Mouse (Mus musculus): ENCODE data around the gene Arhgef28.

Arhgef28 gene

GRCm38 (mm10) chr13:98183157-98183878 lies 22.9 kb downstream of the Arhgef28 start:
- no peak for DNase-seq (ENCODE audit: low spot score in 2 of 2)

- DNase-seq (ENCODE audit: low spot score in 2 of 2), result no peak
These were observed 23.9 kb downstream of the Arhgef28 start for GRCm38 (mm10) chr13:98182330-98182729.

DNA sequence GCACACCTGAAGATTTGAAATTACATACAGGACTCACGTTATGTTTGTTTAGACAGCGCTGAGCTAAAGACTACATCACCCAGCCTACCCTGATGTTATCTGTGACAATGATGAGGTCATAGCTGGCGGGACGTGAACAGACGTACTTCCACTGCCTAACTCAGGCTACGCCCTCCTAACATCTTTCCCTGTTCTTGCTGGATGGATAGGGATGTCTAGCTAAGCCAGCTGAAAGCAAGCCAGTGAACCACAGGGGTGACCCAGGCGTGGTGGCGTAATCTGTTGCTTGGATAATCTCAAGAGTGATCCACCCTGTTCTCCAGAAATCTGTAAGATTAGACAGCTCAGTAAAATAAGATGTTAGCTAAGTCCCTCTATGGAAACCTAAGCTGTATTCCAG lies 25.6 kb downstream of the Arhgef28 start:
- no peak for DNase-seq (ENCODE audit: low spot score in 2 of 2)

- DNase-seq (ENCODE audit: low spot score in 2 of 2), result no peak
These were observed 30.8 kb downstream of the Arhgef28 start for GRCm38 (mm10) chr13:98175323-98176007.

DNA sequence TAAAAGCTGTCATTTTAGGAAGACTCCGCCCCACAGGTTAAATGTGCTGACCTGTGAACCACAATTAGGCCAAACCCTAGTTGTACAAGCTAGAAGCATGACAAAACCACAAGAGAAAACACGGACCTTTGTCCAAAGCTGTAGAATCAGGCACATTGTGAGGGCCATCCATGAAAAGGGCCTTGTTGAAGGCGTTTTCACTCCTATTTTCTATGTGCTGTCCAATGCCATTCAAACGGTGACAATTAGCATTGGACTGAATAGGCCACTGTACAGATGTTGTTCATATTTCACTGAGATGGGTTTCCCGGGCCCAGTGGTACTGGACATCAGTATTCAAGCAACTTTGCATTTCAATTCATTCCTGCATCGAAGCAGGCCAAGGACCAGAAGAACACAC lies 33.2 kb downstream of the Arhgef28 start:
- DNase-seq (ENCODE audit: low spot score in 2 of 2), result no peak

GRCm38 (mm10) chr13:98172365-98172764 lies 33.9 kb downstream of the Arhgef28 start:
- DNase-seq (ENCODE audit: low spot score in 2 of 2), result no peak

- no peak for DNase-seq (ENCODE audit: low spot score in 2 of 2)
These were observed 34.5 kb downstream of the Arhgef28 start for GRCm38 (mm10) chr13:98171706-98172105.

GRCm38 (mm10) chr13:98171257-98171656 lies 35.0 kb downstream of the Arhgef28 start:
- no peak for DNase-seq (ENCODE audit: low spot score in 2 of 2)

DNA sequence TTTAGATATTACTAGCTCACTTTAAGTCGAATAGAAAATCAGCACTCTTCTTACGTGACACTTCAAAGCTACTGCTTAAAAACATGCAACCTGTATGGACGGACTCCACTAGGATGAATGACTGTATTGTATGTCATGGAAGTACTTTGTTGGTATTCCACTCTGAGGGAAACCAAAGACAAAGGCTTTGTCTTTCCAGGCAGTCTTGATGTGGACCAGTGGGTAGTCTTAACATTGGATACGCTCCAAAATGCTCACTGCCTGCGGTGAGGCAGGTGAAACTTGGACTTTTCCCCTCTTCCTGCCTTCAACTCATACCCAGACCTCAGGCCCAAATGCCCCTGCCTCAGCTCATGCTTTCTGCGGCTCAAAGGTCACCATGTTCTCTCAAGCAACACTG lies 41.4 kb downstream of the Arhgef28 start:
- DNase-seq (ENCODE audit: low spot score in 2 of 2), result no peak

- DNase-seq (ENCODE audit: low spot score in 2 of 2), result no peak
These were observed 44.7 kb downstream of the Arhgef28 start for GRCm38 (mm10) chr13:98161496-98161895.

GRCm38 (mm10) chr13:98156656-98157055 lies 49.6 kb downstream of the Arhgef28 start:
- no peak for DNase-seq (ENCODE audit: low spot score in 2 of 2)

DNA sequence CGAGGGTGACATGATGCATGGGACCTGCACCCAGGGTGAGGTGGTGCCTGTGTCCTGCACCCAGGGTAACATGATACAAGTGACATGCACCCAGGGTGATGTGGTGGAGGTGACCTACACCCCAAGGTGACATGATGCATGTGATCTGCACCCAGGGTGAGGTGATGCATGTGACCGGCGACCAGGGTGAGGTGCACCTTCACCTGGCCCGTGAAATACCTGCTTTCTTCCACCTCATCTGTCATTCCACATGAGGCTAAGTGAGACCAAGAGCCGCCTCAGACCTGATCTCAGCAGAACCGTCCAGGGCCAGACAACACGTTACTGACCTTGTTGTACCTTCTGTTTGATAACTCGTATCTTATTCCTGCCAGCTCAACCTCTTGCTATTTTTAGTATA lies 53.5 kb downstream of the Arhgef28 start:
- no peak for DNase-seq (ENCODE audit: low spot score in 2 of 2)

DNA sequence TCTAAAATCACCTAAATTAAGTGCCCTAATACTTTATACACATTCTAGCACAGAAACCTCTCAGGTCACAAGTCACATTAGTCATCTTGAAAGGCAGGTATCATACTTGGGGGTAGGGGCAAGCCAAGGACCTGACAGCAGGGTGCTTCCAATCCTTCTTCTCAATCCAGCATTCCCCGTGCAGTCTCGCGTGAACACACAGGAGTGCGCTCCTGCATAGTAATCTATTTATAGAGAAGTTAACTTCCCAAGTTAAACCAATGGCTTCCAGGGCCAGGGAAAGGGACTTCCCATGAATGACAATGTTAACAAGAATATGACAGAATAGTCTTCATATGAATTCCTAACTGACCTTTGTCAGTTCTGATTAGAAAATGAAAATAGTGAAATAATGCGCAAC lies 58.7 kb downstream of the Arhgef28 start:
- no peak for DNase-seq (ENCODE audit: low spot score in 2 of 2)

GRCm38 (mm10) chr13:98146573-98147160 lies 59.6 kb downstream of the Arhgef28 start:
- no peak for DNase-seq (ENCODE audit: low spot score in 2 of 2)

GRCm38 (mm10) chr13:98145310-98145709 lies 60.9 kb downstream of the Arhgef28 start:
- no peak for DNase-seq (ENCODE audit: low spot score in 2 of 2)

DNA sequence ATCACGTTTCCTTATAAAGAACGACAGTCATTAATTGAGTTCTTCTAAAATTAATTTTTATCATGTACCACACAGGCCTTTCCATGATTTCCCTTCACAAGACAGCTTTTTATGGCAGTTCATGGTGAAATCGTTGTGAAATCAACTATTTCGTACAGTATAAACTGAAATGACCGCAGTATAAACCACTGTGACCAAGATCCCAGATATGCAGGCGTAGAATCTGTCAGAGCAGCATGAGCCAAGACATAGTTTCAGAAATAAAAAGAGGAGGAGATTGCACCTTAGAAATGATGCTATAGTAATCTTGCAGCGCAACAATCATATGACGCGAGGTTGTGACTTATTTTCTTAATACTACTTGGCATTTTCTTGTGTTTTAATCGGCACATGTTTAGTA lies 63.2 kb downstream of the Arhgef28 start:
- DNase-seq (ENCODE audit: low spot score in 2 of 2), result no peak

GRCm38 (mm10) chr13:98140626-98141025 lies 65.6 kb downstream of the Arhgef28 start:
- DNase-seq (ENCODE audit: low spot score in 2 of 2), result no peak

GRCm38 (mm10) chr13:98138786-98139185 lies 67.5 kb downstream of the Arhgef28 start:
- no peak for DNase-seq (ENCODE audit: low spot score in 2 of 2)

- DNase-seq (ENCODE audit: low spot score in 2 of 2), result no peak
These were observed 70.2 kb downstream of the Arhgef28 start for GRCm38 (mm10) chr13:98135890-98136555.

DNA sequence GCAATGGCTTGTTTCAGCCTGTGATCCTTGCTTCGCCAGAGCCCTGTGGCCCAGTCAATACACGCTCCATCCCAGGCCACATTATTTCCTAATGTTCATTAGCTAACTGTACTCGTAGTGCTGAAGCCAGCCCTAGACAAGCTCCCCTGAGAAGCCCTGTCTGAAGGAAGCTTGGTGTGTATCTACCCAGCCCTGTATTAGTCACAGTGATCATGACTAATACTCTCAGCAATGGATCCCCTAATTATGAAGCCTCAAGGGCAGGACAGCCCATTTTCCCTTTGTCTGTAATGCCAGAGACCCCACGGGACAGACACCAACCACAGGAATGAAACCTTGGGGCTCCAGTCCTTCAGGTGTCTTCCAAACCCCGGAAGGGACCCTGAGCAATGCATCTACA lies 73.3 kb downstream of the Arhgef28 start:
- no peak for DNase-seq (ENCODE audit: low spot score in 2 of 2)

DNA sequence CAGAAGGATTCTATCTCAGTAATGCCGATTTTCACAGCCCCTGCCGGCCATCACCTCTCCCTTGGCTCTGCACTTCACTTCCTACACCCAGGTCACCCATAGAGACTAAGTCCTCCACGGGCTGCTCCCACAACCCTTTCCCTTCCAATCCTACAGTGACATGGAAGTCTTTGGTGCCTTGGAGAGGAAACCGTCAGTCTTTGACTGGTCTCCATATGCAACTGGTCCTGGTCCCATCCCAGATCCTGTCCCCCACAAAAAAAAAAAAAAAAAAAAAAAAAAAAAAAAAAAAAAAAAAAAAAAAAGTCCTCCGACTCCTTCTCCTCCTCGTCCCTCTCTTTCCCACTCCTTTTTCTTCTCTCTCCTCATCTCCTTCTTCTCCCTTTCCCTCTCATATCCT lies 74.0 kb downstream of the Arhgef28 start:
- no peak for DNase-seq (ENCODE audit: low spot score in 2 of 2)

- no peak for DNase-seq (ENCODE audit: low spot score in 2 of 2)
These were observed 80.6 kb downstream of the Arhgef28 start for GRCm38 (mm10) chr13:98125666-98126065.

Measured in spleen, postnatal 14 days (tissue).